Mouse (Mus musculus): ENCODE measurements around the gene Stx19.

- TF ChIP-seq CTCF (IDR thresholded peaks at IDR 0.05; ENCODE audit: borderline replicate concordance, insufficient read depth, low read depth, low read length): no peak
- no peak for TF ChIP-seq POLR2A (IDR thresholded peaks at IDR 0.05; ENCODE audit: borderline replicate concordance, insufficient read depth, low read length)
These were observed 45.7 kb downstream of the Stx19 start for GRCm38 (mm10) chr16:62860140-62860539.

Data from cerebellum, adult 2 months (tissue).